Mouse (Mus musculus) cerebellum, adult 9-10 months (tissue): ENCODE measurements around the gene Arel1.

Experiments
- DNase-seq: peaks from one replicate; pipeline ENCODE4 v3.0.0; 2022

The Arel1 gene

GRCm38 (mm10) chr12:84907024-84907626, 63.6 kb downstream of the Arel1 start:
- no peak for DNase-seq

- DNase-seq: no peak
Observed at GRCm38 (mm10) chr12:84904399-84904798, 66.3 kb downstream of the Arel1 start.

DNA sequence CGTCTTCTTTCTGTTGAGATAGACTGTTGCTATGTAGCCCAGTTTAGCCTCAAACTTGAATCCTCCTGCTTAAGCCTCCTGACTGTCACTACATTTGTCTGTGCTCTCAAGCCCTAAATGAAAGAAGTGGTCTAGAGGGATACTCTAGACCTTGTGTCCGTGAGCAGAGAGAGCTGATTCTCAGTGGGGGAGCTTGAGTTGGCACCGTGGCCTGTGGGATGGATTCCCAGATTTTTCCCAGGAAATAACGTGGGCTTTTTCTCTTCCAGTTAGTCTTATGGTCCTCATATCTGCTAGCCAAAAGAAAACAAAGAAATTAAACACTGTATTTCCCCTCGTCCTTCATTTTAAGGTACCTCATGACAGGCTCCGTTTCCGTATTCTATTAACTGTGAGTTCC, 70.4 kb downstream of the Arel1 start:
- no peak for DNase-seq

DNA sequence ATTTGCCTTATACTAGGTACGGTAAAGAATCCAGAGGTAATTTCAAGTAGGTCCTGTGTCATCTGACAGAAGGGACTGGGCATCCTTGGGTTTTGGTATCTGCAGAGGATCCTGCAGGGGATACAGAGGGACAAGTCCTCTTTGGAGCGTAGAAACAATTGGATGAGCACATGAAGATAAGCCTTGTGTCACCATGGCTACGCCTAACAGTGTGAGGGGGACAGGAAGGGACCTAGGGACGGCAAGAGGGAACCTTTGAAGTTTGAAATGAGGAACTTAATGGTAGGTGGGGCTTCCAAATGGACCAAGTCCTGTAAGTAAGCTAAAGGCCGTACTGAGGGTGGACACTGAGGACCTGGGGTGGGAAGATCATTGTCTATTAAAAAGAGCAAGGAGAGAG, 73.4 kb downstream of the Arel1 start:
- no peak for DNase-seq

DNA sequence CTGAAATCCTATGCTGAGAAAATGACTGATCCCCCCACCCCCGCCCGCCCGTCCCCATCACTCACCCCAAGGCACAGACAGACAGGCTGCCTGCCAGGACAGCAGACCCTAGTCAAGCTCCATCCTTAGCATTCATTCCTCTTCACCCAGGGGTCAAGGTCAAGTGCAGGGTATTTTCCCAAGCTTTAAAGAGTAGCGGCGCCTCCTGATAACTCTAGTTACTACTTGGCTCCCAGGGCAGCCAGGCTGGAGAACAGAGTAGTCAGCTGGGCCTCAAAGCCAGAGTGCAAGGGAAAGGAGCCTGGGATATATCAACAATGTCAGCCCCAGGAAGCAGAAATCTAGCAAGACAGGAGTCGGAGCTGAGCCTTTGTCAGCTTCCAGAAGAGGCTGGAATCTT, 74.5 kb downstream of the Arel1 start:
- DNase-seq: no peak

DNA sequence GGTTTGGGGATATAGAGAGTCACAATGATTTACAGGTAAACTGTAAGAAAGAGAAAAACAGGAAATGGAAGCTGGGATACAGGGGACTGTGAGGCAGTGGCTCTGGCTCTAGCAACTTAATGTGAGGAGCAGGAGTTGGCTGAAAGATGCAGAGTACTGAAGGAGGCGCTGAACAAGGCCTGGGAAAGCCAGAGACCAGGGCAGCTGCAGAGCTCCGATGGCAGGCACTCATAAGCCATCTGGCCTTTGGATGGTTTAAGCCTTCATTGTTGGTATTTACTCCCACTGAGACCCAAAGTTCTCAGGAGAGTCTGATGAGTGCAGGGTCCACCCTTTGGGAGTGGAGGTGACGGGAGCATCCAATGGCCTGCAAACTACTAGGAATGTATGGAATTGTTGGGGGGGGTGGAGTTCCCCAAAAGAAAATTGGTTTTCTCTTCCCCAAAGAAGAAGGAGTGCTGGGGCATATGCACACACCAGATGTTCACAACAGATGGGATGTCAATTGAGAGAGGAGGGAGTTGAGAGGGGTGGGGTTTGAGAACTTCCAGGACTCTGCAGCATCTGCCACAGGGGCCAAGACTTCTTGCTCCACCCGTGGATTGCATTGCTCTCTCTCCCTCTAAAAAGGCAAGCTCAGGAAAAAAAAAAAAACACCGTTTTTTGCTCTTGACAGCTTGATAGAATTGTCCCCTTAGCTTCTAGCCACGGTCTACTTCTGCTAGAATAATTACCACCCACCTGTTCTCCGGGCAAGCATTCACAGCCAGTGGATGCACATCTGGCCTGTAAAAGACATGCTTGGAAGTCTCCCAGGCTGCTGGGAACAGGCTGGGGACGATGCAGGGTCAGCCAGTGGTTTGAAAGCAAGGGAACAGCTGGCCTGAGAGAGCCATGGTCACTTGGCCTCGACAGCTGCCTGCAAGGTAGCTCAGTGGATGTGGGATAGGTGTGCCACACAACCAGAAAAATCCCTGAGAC, 76.8 kb downstream of the Arel1 start:
- no peak for DNase-seq

DNA sequence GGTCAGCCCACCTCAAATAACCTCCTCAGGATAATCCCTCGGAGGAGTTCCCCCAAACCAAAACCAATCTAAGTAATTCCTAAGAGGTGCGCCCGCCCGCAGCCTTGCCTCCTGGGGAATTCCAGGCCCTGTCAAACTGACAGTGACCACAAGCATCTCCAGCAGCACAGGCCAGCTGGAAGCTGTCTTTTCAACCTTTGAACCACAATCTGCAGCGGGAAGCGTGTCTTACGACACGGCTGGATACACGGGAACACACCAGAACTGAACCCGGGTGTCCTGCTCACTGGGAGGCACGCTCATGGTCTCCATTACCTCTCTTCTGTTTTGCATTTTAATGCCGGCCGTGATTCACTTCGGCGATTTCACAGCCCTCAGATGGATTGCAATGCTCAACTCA, 80.4 kb downstream of the Arel1 start:
- DNase-seq: no peak

GRCm38 (mm10) chr12:84885107-84885876, 85.4 kb downstream of the Arel1 start:
- no peak for DNase-seq

DNA sequence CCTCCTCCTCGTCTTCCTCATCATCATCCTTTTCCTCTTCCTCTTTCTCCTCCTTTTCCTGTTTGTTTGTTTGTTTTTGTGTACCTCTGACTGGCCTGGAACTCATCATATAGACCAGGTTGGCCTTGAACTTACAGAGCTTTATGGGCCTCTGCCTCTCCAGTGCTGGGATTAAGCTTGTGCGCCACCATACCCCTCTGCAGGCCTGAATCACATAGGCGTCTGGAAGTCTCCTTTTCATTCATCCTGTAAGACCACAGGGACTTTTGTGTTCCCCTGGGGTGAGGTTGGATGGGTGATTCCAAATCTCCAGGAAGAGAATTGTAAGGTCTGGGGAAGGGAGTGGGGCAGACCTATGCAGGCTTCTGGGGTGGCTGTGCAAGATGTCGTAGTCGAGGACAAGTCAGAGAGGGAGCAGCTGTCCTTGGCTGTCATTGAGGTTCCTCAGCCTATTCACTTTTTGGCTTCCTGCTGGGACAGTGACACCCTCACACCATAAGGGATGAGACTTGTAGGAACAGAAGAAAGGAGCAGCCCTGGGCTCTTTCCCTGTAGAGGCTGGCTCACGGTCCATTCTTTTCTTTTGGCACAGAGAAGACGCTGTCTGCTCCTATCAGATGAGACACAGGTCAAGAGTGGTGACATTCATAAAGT, 86.2 kb downstream of the Arel1 start:
- DNase-seq: no peak

- DNase-seq: no peak
Observed at GRCm38 (mm10) chr12:84882796-84883195, 87.9 kb downstream of the Arel1 start.

DNA sequence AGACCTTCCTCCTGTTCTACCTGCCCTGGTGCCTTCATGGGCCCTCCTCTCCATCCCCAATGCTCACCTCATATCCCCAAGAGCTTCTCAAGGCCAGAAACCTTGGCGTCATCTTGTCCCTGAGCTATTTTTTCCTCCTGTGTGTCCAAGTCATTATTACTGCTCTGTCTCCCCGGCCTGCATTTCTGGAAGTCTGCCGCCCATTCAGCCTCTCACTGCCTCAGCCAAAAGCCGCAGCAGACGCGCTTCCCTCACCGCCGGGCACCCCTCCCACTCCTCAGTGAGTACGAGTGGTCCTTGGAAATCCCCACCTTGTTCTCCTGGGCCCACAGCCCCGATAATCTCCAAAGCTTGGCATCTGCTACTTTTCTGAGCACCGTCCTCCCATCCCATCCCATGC, 90.6 kb downstream of the Arel1 start:
- DNase-seq: peak; percentile 73

- DNase-seq: peak; percentile 90
Observed at GRCm38 (mm10) chr12:84876481-84877121, 94.1 kb downstream of the Arel1 start, which contains the start of gene Ltbp2. Gene Ltbp2, minus strand, starts transcription at chr12:84876532.

GRCm38 (mm10) chr12:84875761-84876480, 94.8 kb downstream of the Arel1 start:
- no peak for DNase-seq

- peak; percentile 63 for DNase-seq
Observed at GRCm38 (mm10) chr12:84873434-84873833, 97.3 kb downstream of the Arel1 start.

GRCm38 (mm10) chr12:84872310-84872709, 98.4 kb downstream of the Arel1 start:
- DNase-seq: no peak
